Mouse (Mus musculus) ES-E14 (cell line): ENCODE results near the gene Utp15.

Experiments
- CHD2 ChIP-seq: IDR thresholded peaks from 2 replicates; pipeline ENCODE4 v1.6.1; 2014; ENCODE audit warnings: mild to moderate bottlenecking, low read depth, low read length, inconsistent platforms
- HCFC1 ChIP-seq: IDR thresholded peaks from 2 replicates; pipeline ENCODE4 v1.6.1; 2012; ENCODE audit warnings: low read length, inconsistent platforms, borderline replicate concordance; ENCODE audit not compliant: insufficient read depth
- MAFK ChIP-seq: IDR thresholded peaks from 2 replicates; pipeline ENCODE4 v1.6.1; 2014; ENCODE audit warnings: mild to moderate bottlenecking, low read depth, low read length, inconsistent platforms; ENCODE audit not compliant: insufficient read depth
- ZC3H11A ChIP-seq: IDR thresholded peaks from 2 replicates; pipeline ENCODE4 v1.6.1; 2012; ENCODE audit warnings: low read depth, mild to moderate bottlenecking, inconsistent platforms, low read length, borderline replicate concordance
- ZNF384 ChIP-seq: IDR thresholded peaks from 2 replicates; pipeline ENCODE4 v1.6.1; 2012; ENCODE audit warnings: low read depth, low read length, inconsistent platforms

DNA sequence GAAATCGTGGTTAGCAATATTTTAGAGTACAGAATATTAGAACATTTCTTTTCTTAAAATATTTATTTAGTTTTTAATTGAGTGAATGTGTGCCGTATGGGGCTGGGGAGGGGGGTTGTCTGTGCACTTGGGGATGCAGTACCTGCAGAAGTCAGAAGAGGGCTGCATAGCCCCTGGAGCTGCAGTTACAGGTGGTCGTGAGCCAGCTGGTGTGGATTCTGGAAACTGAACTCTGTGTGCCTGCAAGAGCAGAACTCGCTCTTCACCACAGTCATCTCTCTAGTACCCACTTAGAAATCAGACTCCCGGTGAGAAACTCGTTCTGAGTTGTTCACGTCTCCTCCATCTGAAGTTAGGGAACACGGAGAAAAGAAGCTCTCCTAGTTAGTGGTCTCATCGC lies 54.0 kb downstream of the Utp15 start:
- no peak for TF ChIP-seq ZC3H11A
- TF ChIP-seq CHD2 = no peak
- TF ChIP-seq ZNF384 = no peak
- TF ChIP-seq MAFK = no peak
- no peak for TF ChIP-seq HCFC1
